Mouse (Mus musculus) hindbrain, embryonic 15.5 days (tissue): Measurements from ENCODE around the gene Fbln7. TPM values are rescaled to one million over a fixed set of nuclear protein-coding genes. Genes with fewer than 3 reads are reported as not detected.
A peak's percentile ranks its signal among the peaks of the same experiment; 100 is the strongest.

Experiments used
- ATAC-seq: fragments of 200-750 bp; cut with Nextera tagmentation; 2 replicates; pipeline ENCODE4 v1.8.0; 2017; ENCODE audit warnings: low read depth, moderate number of reproducible peaks, moderate TSS enrichment; ENCODE audit not compliant: low FRiP score
- H3K27ac ChIP-seq: fragments of 300-500 bp; sonication (generic); replicated peaks from 2 replicates; pipeline ENCODE4 v1.5.1; 2015; ENCODE audit warnings: mild to moderate bottlenecking, inconsistent platforms
- H3K27me3 ChIP-seq: fragments of 300-500 bp; sonication (generic); 2 replicates; pipeline ENCODE4 v1.6.1; 2015; ENCODE audit warnings: control low read depth, inconsistent platforms
- H3K36me3 ChIP-seq: fragments of 300-500 bp; sonication (generic); 2 replicates; pipeline ENCODE4 v1.6.1; 2015; ENCODE audit warnings: control low read depth, inconsistent platforms
- H3K4me1 ChIP-seq: fragments of 300-500 bp; sonication (generic); replicated peaks from 2 replicates; pipeline ENCODE4 v1.6.1; 2015; ENCODE audit warnings: control low read depth, inconsistent platforms
- H3K4me2 ChIP-seq: fragments of 300-500 bp; sonication (generic); 2 replicates; pipeline ENCODE4 v1.6.1; 2015; ENCODE audit warnings: moderate library complexity, mild to moderate bottlenecking, inconsistent platforms
- H3K4me3 ChIP-seq: fragments of 300-500 bp; sonication (generic); 2 replicates; pipeline ENCODE4 v1.5.1; 2015; ENCODE audit warnings: mild to moderate bottlenecking, inconsistent platforms
- H3K9ac ChIP-seq: fragments of 300-500 bp; sonication (generic); 2 replicates; pipeline ENCODE4 v1.6.1; 2015; ENCODE audit warnings: inconsistent platforms
- H3K9me3 ChIP-seq: fragments of 300-500 bp; sonication (generic); 2 replicates; pipeline ENCODE4 v1.6.1; 2016; ENCODE audit warnings: control low read depth, inconsistent platforms
- WGBS: fragments of 180-500 bp; shearing (Covaris S2); methylation state at CpG from one replicate; pipeline ENCODE4 v1.1.7; 2015; 5-methylcytosine and 5-hydroxymethylcytosine counted together
- microRNA-seq: library from miRNA; unstranded; fragments of <30 nt; microRNA quantifications from one replicate; pipeline ENCODE4, GENCODE M21; 2016
- polyA plus RNA-seq: library from polyadenylated mRNA; unstranded; fragments of >200 nt; fragmentation: Nextera tagmentation; extraction: Ambion mirVana; gene quantifications from 2 replicates; pipeline ENCODE4 v1.2.1, GENCODE M21; 2015

The Fbln7 gene
- polyA plus RNA-seq, 1 experiment from 2014 or later: 2.5 TPM

GRCm38 (mm10) chr2:128936256-128936655 lies 73.5 kb downstream of the Fbln7 start:
- Histone ChIP-seq H3K27me3 (no peaks in the 10 kb centered on the region), H3K27ac (no peak overlapping the region), H3K36me3 (peaks cover 17% of the 10 kb centered on the region; the same call in 1 of the 2 replicates), H3K9ac (no peak overlapping the region), H3K4me2 (no peak overlapping the region), H3K4me1 (no peaks in the 10 kb centered on the region), H3K9me3 (no peaks in the 10 kb centered on the region), H3K4me3 (no peak overlapping the region)
- no peak for ATAC-seq
- WGBS: 92% methylated on average over 3 of the region's 3 CpGs

- peak within 1 kb of the TSS; percentile 87 for H3K27ac ChIP-seq
- peaks cover 10% of the 10 kb centered on the region for H3K4me1 ChIP-seq
- no peaks in the 10 kb centered on the region for H3K36me3 ChIP-seq
- H3K4me2 ChIP-seq: peak within 1 kb of the TSS; percentile 64
- WGBS: 1% methylated on average over 65 of the region's 65 CpGs
- H3K27me3 ChIP-seq: no peaks in the 10 kb centered on the region
- ATAC-seq: peak; percentile 96
- H3K4me3 ChIP-seq: peak within 1 kb of the TSS; percentile 80
- H3K9ac ChIP-seq: peak within 1 kb of the TSS; percentile 59
- H3K9me3 ChIP-seq: no peaks in the 10 kb centered on the region
Observed at GRCm38 (mm10) chr2:128943538-128944528, 81.1 kb downstream of the Fbln7 start, which contains the start of gene Zc3h8. Gene Zc3h8, minus strand, starts transcription at chr2:128944077.

Small RNAs within 50 kb of the gene (microRNA-seq; reads per million reads assigned to microRNA genes)
- not detected for gene Gm22859

Other genes starting within 250 kb of the Fbln7 start
- gene Anapc1, start 175.6 kb upstream of the Fbln7 start, polyA plus RNA-seq: 43.6 and 45.1 TPM in 2 replicates
- 2.1 and 2.5 TPM in 2 replicates for gene Mertk, start 164.0 kb upstream of the Fbln7 start, polyA plus RNA-seq
- 34.1 and 38.9 TPM in 2 replicates for gene Tmem87b, start 44.9 kb upstream of the Fbln7 start, polyA plus RNA-seq
- 12.0 and 13.7 TPM in 2 replicates for gene Zc3h8, start 81.1 kb downstream of the Fbln7 start, polyA plus RNA-seq
- 2.9 and 4.3 TPM in 2 replicates for gene Zc3h6, start 104.4 kb downstream of the Fbln7 start, polyA plus RNA-seq
- 21.8 and 21.9 TPM in 2 replicates for gene Gm10762, start 104.7 kb downstream of the Fbln7 start, polyA plus RNA-seq
- 0.75 and 0.83 TPM in 2 replicates for gene Vinac1, start 185.2 kb downstream of the Fbln7 start, polyA plus RNA-seq
- gene Ttl, start 203.0 kb downstream of the Fbln7 start, polyA plus RNA-seq: 36.4 and 37.9 TPM in 2 replicates
- 16.0 and 17.0 TPM in 2 replicates for gene Polr1b, start 238.0 kb downstream of the Fbln7 start, polyA plus RNA-seq